Mouse (Mus musculus) limb, embryonic 12.5 days (tissue): Measurements from ENCODE around the gene Oscar. TPM values are rescaled to one million over a fixed set of nuclear protein-coding genes. Genes with fewer than 3 reads are reported as not detected.
"Not testable (repeated sequence)": the region's sequence is repeated elsewhere in the genome, so short reads cannot be mapped to it uniquely, and the experiment has no call there.

Experiments used
- ATAC-seq: fragments of 200-750 bp; cut with Nextera tagmentation; 2 replicates; pipeline ENCODE4 v1.8.0; 2017; ENCODE audit warnings: low read depth, moderate TSS enrichment; ENCODE audit not compliant: insufficient number of reproducible peaks, insufficient read depth, low FRiP score, low TSS enrichment
- H3K27ac ChIP-seq: fragments of 300-500 bp; sonication (generic); 2 replicates; pipeline ENCODE4 v1.5.1; 2016; ENCODE audit warnings: mild to moderate bottlenecking, moderate library complexity
- H3K27me3 ChIP-seq: fragments of 300-500 bp; sonication (generic); 2 replicates; pipeline ENCODE4 v1.6.1; 2016; ENCODE audit warnings: mild to moderate bottlenecking, moderate library complexity
- H3K36me3 ChIP-seq: fragments of 300-500 bp; sonication (generic); 2 replicates; pipeline ENCODE4 v1.6.1; 2016; ENCODE audit warnings: mild to moderate bottlenecking, moderate library complexity
- H3K4me1 ChIP-seq: fragments of 300-500 bp; sonication (generic); replicated peaks from 2 replicates; pipeline ENCODE4 v1.6.1; 2016
- H3K4me2 ChIP-seq: fragments of 300-500 bp; sonication (generic); 2 replicates; pipeline ENCODE4 v1.6.1; 2016; ENCODE audit warnings: mild to moderate bottlenecking, moderate library complexity
- H3K4me3 ChIP-seq: fragments of 300-500 bp; sonication (generic); replicated peaks from 2 replicates; pipeline ENCODE4 v1.5.1; 2016; ENCODE audit warnings: mild to moderate bottlenecking
- H3K9ac ChIP-seq: fragments of 300-500 bp; sonication (generic); replicated peaks from 2 replicates; pipeline ENCODE4 v1.6.1; 2016; ENCODE audit warnings: mild to moderate bottlenecking, moderate library complexity
- H3K9me3 ChIP-seq: fragments of 300-500 bp; sonication (generic); 2 replicates; pipeline ENCODE4 v1.6.1; 2016; ENCODE audit warnings: mild to moderate bottlenecking, moderate library complexity
- WGBS: fragments of 180-500 bp; shearing (Covaris S2); methylation state at CpG from one replicate; pipeline ENCODE4 v1.1.7; 2016; 5-methylcytosine and 5-hydroxymethylcytosine counted together
- polyA plus RNA-seq: library from polyadenylated mRNA; unstranded; fragments of >200 nt; fragmentation: Nextera tagmentation; extraction: Ambion mirVana; gene quantifications from 2 replicates; pipeline ENCODE4 v1.2.1, GENCODE M21; 2016

The Oscar gene
- polyA plus RNA-seq, 1 experiment from 2014 or later = not detected

GRCm38 (mm10) chr7:3609082-3609481 is 6.9 kb downstream of the Oscar start:
- Histone ChIP-seq H3K9me3 (no peaks in the 10 kb centered on the region), H3K27ac (no peak overlapping the region), H3K4me2 (no peak overlapping the region), H3K4me3 (no peak overlapping the region), H3K9ac (no peak overlapping the region), H3K27me3 (no peaks in the 10 kb centered on the region), H3K36me3 (no peaks in the 10 kb centered on the region), H3K4me1 (no peaks in the 10 kb centered on the region)
- WGBS = 46% methylated on average over 3 of the region's 3 CpGs
- ATAC-seq = no peak

DNA sequence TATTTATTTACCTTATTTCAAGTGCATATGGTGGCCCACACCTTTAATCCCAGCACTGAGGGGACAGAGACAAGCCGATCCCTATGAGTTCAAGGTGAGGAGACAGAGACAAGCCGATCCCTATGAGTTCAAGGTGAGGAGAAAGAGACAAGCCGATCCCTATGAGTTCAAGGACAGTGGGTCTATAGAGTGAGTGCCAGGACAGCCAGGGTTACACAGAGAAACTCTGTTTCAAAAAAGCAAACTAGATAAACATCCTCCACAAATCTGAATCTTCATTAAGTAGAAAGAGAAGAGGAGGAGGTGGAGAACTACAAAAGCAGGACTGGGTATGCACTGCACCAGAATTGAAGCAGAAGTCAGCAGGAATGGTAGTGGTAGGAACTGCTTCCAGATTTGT is 7.3 kb downstream of the Oscar start:
- H3K9ac ChIP-seq = no peak overlapping the region
- no peaks in the 10 kb centered on the region for H3K9me3 ChIP-seq
- 90% methylated on average over 3 of the region's 3 CpGs for WGBS
- ATAC-seq = no peak
- H3K36me3 ChIP-seq = no peaks in the 10 kb centered on the region
- no peaks in the 10 kb centered on the region for H3K27me3 ChIP-seq
- no peak overlapping the region for H3K4me2 ChIP-seq
- no peak overlapping the region for H3K27ac ChIP-seq
- no peaks in the 10 kb centered on the region for H3K4me1 ChIP-seq
- no peak overlapping the region for H3K4me3 ChIP-seq

GRCm38 (mm10) chr7:3607391-3607790 is 8.6 kb downstream of the Oscar start:
- 72% methylated on average over 6 of the region's 6 CpGs for WGBS
- Histone ChIP-seq H3K9me3 (no peaks in the 10 kb centered on the region), H3K4me1 (no peaks in the 10 kb centered on the region), H3K36me3 (no peaks in the 10 kb centered on the region), H3K4me2 (no peak overlapping the region), H3K9ac (no peak overlapping the region), H3K27me3 (no peaks in the 10 kb centered on the region), H3K27ac (no peak overlapping the region), H3K4me3 (no peak overlapping the region)
- no peak for ATAC-seq

DNA sequence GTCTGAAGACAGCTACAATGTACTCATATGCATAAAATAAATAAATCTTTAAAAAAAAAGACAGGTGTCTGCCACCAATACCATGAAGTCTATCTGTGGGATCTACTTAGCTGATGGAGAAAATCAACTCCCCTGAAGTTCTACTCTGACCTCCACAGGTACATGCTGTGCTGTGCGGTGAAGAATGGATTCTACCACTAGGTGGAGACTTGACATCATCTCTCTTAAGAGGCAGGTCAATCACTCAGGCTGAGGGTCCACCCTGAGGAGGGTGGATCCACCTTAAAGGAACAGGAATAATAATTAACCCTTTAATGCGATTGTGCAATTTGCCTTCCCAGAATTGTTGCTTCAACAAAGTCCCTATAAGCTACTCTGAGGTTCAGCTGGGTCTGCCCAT is 9.2 kb downstream of the Oscar start:
- no peak for ATAC-seq

DNA sequence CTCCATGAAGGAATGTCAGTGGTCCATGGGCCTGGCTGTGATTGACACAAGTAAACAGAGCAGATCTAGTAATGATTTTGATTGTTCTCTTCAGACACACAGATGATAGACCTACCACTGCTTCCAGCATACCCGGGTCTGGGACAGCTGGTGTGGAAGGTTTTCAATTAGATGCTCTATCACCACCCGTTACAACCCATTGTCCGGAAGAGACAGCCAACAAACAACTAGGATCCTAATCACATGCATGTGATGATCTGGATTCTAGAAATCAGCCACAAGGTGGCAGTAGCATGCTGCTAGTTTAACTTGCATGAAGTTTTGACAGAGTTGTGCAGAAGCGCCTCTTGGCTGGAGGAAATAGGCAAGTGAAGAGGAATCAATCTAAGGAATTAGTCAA is 14.8 kb downstream of the Oscar start:
- Histone ChIP-seq H3K27me3 (no peaks in the 10 kb centered on the region), H3K4me1 (no peaks in the 10 kb centered on the region), H3K4me2 (no peak overlapping the region), H3K36me3 (no peaks in the 10 kb centered on the region), H3K4me3 (no peak overlapping the region), H3K9me3 (no peaks in the 10 kb centered on the region), H3K27ac (no peak overlapping the region), H3K9ac (no peak overlapping the region)
- WGBS = 20% methylated on average over 4 of the region's 4 CpGs
- ATAC-seq = no peak; the same call in 1 of the 2 replicates

More for the DNA sequence above, 9.2 kb downstream of the Oscar start:
- no peak overlapping the region for H3K9ac ChIP-seq
- no peaks in the 10 kb centered on the region for H3K9me3 ChIP-seq
- 15% methylated on average over 2 of the region's 2 CpGs for WGBS
- H3K27ac ChIP-seq = no peak overlapping the region
- H3K27me3 ChIP-seq = no peaks in the 10 kb centered on the region
- no peak overlapping the region for H3K4me2 ChIP-seq
- no peaks in the 10 kb centered on the region for H3K36me3 ChIP-seq
- H3K4me3 ChIP-seq = no peak overlapping the region
- H3K4me1 ChIP-seq = no peaks in the 10 kb centered on the region

GRCm38 (mm10) chr7:3597755-3598154 is 18.2 kb downstream of the Oscar start:
- not testable (repeated sequence) for H3K9me3 ChIP-seq, H3K4me3 ChIP-seq, H3K27me3 ChIP-seq, H3K27ac ChIP-seq, H3K36me3 ChIP-seq, H3K9ac ChIP-seq, ATAC-seq, H3K4me1 ChIP-seq, H3K4me2 ChIP-seq
- WGBS = 71% methylated on average over 1 of the region's 1 CpGs

- Histone ChIP-seq H3K9me3 (no peaks in the 10 kb centered on the region), H3K27ac (no peak overlapping the region), H3K27me3 (no peaks in the 10 kb centered on the region), H3K9ac (no peak overlapping the region), H3K36me3 (no peaks in the 10 kb centered on the region), H3K4me1 (no peaks in the 10 kb centered on the region), H3K4me2 (peak overlapping the region; percentile 23; the same call in 1 of the 2 replicates), H3K4me3 (no peak overlapping the region)
- no peak for ATAC-seq
- WGBS = 19% methylated on average over 9 of the region's 9 CpGs
Observed at GRCm38 (mm10) chr7:3595146-3595545, 20.8 kb downstream of the Oscar start.

DNA sequence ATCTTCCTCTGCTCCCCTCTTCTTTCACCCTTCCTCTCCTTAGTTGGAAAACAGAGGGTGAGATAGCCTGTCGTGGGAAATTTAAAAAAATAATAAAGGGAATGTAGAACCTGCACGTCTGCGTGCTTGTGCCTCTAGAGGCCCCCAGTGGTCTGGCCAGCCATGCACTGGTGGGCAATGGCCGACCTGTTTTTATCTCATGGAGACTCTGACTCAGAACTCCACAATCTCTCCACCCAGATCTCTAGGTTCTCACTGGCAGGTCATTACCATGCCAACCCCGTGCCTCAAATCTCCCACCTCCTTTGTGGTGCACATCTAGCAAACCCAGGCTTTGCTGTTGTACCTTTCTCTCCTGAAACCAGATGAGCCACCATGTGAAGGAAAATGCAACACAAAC is 21.3 kb downstream of the Oscar start:
- Histone ChIP-seq H3K27me3 (no peaks in the 10 kb centered on the region), H3K4me3 (no peak overlapping the region), H3K36me3 (no peaks in the 10 kb centered on the region), H3K4me2 (peak overlapping the region; percentile 23; the same call in 1 of the 2 replicates), H3K27ac (no peak overlapping the region), H3K9me3 (no peaks in the 10 kb centered on the region), H3K9ac (no peak overlapping the region), H3K4me1 (no peaks in the 10 kb centered on the region)
- 36% methylated on average over 5 of the region's 5 CpGs for WGBS
- ATAC-seq = no peak

DNA sequence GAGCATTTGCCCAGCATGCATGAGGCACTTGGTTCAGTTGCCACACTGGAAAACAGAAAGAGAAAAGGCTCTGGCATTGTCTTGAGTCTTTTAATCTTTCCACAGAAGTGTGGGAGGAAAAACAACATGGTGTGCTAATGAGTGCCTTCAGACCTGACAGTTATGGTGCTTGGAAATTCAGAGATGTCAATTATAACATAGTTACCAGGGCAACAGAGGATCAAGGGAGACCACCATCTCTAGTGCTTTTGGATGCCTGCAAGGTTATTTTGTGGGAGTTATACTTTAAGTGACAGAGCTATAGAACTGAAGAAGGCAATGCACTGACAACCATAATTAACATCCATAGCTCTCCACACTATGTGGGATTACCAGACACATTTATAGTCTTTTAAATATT is 22.1 kb downstream of the Oscar start:
- Histone ChIP-seq H3K4me2 (no peak overlapping the region), H3K27ac (no peak overlapping the region), H3K27me3 (no peaks in the 10 kb centered on the region), H3K36me3 (no peaks in the 10 kb centered on the region), H3K9me3 (no peaks in the 10 kb centered on the region), H3K4me1 (no peaks in the 10 kb centered on the region), H3K4me3 (no peak overlapping the region), H3K9ac (no peak overlapping the region)
- ATAC-seq = no peak

GRCm38 (mm10) chr7:3591534-3591933 is 24.4 kb downstream of the Oscar start:
- H3K9ac ChIP-seq = no peak overlapping the region
- H3K9me3 ChIP-seq = no peaks in the 10 kb centered on the region
- no peak overlapping the region for H3K27ac ChIP-seq
- no peaks in the 10 kb centered on the region for H3K36me3 ChIP-seq
- H3K27me3 ChIP-seq = no peaks in the 10 kb centered on the region
- no peaks in the 10 kb centered on the region for H3K4me1 ChIP-seq
- no peak for ATAC-seq
- H3K4me3 ChIP-seq = no peak overlapping the region
- no peak overlapping the region for H3K4me2 ChIP-seq
- WGBS = 85% methylated on average over 1 of the region's 1 CpGs

- Histone ChIP-seq H3K4me3 (no peak overlapping the region), H3K27ac (no peak overlapping the region), H3K9ac (no peak overlapping the region), H3K27me3 (peaks cover 8% of the 10 kb centered on the region; the same call in 1 of the 2 replicates), H3K36me3 (no peaks in the 10 kb centered on the region), H3K4me2 (no peak overlapping the region), H3K4me1 (no peaks in the 10 kb centered on the region), H3K9me3 (no peaks in the 10 kb centered on the region)
- 73% methylated on average over 3 of the region's 3 CpGs for WGBS
- no peak for ATAC-seq
Observed at GRCm38 (mm10) chr7:3590550-3590949, 25.4 kb downstream of the Oscar start.

GRCm38 (mm10) chr7:3587292-3587691 is 28.7 kb downstream of the Oscar start:
- Histone ChIP-seq H3K4me3 (no peak overlapping the region), H3K9ac (no peak overlapping the region), H3K36me3 (no peaks in the 10 kb centered on the region), H3K27me3 (peaks cover 11% of the 10 kb centered on the region; the same call in 1 of the 2 replicates), H3K4me1 (no peaks in the 10 kb centered on the region), H3K27ac (no peak overlapping the region), H3K9me3 (no peaks in the 10 kb centered on the region), H3K4me2 (no peak overlapping the region)
- ATAC-seq = no peak
- WGBS = 74% methylated on average over 1 of the region's 1 CpGs
